Mouse (Mus musculus) hindbrain, embryonic 13.5 days (tissue): ENCODE results near the gene Ttc23. TPM values are rescaled to one million over a fixed set of nuclear protein-coding genes. Genes with fewer than 3 reads are reported as not detected.

Experiments
- ATAC-seq: fragments of 200-750 bp; cut with Nextera tagmentation; 2 replicates; pipeline ENCODE4 v1.8.0; 2017; ENCODE audit warnings: moderate TSS enrichment; ENCODE audit not compliant: low FRiP score
- H3K27ac ChIP-seq: fragments of 300-500 bp; sonication (generic); 2 replicates; pipeline ENCODE4 v1.5.1; 2015; ENCODE audit warnings: inconsistent platforms, mild to moderate bottlenecking, moderate library complexity
- H3K27me3 ChIP-seq: fragments of 300-500 bp; sonication (generic); 2 replicates; pipeline ENCODE4 v1.6.1; 2015; ENCODE audit warnings: mild to moderate bottlenecking, inconsistent platforms
- H3K36me3 ChIP-seq: fragments of 300-500 bp; sonication (generic); 2 replicates; pipeline ENCODE4 v1.6.1; 2015; ENCODE audit warnings: mild to moderate bottlenecking, inconsistent platforms
- H3K4me1 ChIP-seq: fragments of 300-500 bp; sonication (generic); replicated peaks from 2 replicates; pipeline ENCODE4 v1.6.1; 2015; ENCODE audit warnings: inconsistent platforms
- H3K4me2 ChIP-seq: fragments of 300-500 bp; sonication (generic); 2 replicates; pipeline ENCODE4 v1.6.1; 2015; ENCODE audit warnings: inconsistent platforms, mild to moderate bottlenecking, moderate library complexity
- H3K4me3 ChIP-seq: fragments of 300-500 bp; sonication (generic); 2 replicates; pipeline ENCODE4 v1.5.1; 2015; ENCODE audit warnings: mild to moderate bottlenecking, inconsistent platforms
- H3K9ac ChIP-seq: fragments of 300-500 bp; sonication (generic); 2 replicates; pipeline ENCODE4 v1.6.1; 2015; ENCODE audit warnings: mild to moderate bottlenecking, inconsistent platforms
- H3K9me3 ChIP-seq: fragments of 300-500 bp; sonication (generic); 2 replicates; pipeline ENCODE4 v1.6.1; 2016; ENCODE audit warnings: inconsistent platforms
- WGBS: fragments of 180-500 bp; shearing (Covaris S2); methylation state at CpG from one replicate; pipeline ENCODE4 v1.1.7; 2015; 5-methylcytosine and 5-hydroxymethylcytosine counted together
- polyA plus RNA-seq: library from polyadenylated mRNA; unstranded; fragments of >200 nt; fragmentation: Nextera tagmentation; extraction: Ambion mirVana; gene quantifications from 2 replicates; pipeline ENCODE4 v1.2.1, GENCODE M21; 2015

Gene Ttc23
- polyA plus RNA-seq, 1 experiment from 2014 or later = 12.2 TPM

- Histone ChIP-seq H3K4me1 (no peaks in the 10 kb centered on the region), H3K9ac (no peak overlapping the region), H3K27ac (no peak overlapping the region), H3K9me3 (no peaks in the 10 kb centered on the region), H3K4me2 (no peak overlapping the region), H3K4me3 (no peak overlapping the region), H3K36me3 (peaks cover 12% of the 10 kb centered on the region), H3K27me3 (no peaks in the 10 kb centered on the region)
- 78% methylated on average over 3 of the region's 3 CpGs for WGBS
- ATAC-seq = no peak
Observed at GRCm38 (mm10) chr7:67622151-67622550, 25.1 kb upstream of the Ttc23 start.

DNA sequence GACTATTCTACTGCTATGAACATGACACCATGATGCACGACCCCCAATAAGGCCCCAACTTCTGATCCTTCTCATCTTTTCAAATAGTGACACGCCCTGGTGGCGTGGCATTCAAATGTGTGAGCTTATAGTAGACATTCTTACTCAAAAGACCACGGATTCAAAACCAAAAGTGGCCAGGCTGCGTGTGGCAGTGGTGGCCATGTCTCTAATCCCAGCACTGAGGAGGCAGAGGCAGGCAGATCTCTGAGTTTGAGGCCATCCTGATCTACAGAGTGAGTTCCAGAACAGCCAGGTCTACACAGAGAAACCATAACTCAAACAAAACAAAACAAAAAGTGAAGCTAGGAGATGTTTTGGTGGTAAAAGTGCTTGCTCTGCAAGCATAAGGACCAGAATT, 20.5 kb upstream of the Ttc23 start:
- WGBS = 90% methylated on average over 5 of the region's 5 CpGs
- ATAC-seq = no peak
- Histone ChIP-seq H3K9ac (no peak overlapping the region), H3K9me3 (no peaks in the 10 kb centered on the region), H3K27me3 (no peaks in the 10 kb centered on the region), H3K4me2 (no peak overlapping the region), H3K4me1 (no peaks in the 10 kb centered on the region), H3K4me3 (no peak overlapping the region), H3K27ac (no peak overlapping the region), H3K36me3 (peaks cover 15% of the 10 kb centered on the region)

DNA sequence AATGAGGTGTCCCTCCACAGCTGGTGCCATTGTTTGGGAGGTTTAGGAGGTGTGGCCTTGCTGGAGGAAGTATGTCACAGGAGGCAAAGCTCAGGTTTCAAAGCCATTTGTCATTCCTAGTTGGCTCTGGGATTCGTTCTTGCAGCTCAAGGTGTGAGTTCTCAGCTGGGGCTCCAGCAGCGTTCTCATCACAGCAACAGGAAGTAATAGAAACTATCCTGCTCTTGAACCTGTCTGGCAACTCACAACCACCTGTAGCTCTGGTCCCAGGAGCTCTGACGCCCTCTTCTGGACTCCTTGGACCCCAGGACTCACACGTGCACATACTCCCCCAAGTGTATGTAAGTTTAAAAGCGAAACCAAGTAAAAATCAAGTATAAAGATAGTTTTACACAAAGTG, 17.5 kb upstream of the Ttc23 start:
- Histone ChIP-seq H3K9ac (no peak overlapping the region), H3K4me2 (no peak overlapping the region), H3K4me1 (no peaks in the 10 kb centered on the region), H3K36me3 (peaks cover 26% of the 10 kb centered on the region), H3K27me3 (no peaks in the 10 kb centered on the region), H3K27ac (no peak overlapping the region), H3K9me3 (0 out of 2 replicates have a peak, but pooled peaks cover 2% of the 10 kb centered on the region), H3K4me3 (no peak overlapping the region)
- WGBS = 49% methylated on average over 5 of the region's 5 CpGs
- ATAC-seq = no peak

GRCm38 (mm10) chr7:67630817-67631216, 16.4 kb upstream of the Ttc23 start:
- peak; percentile 54; the same call in 1 of the 2 replicates for ATAC-seq

GRCm38 (mm10) chr7:67632380-67632779, 14.8 kb upstream of the Ttc23 start:
- Histone ChIP-seq H3K4me3 (no peak overlapping the region), H3K9me3 (0 out of 2 replicates have a peak, but pooled peaks cover 2% of the 10 kb centered on the region), H3K27ac (no peak overlapping the region), H3K4me1 (no peaks in the 10 kb centered on the region), H3K4me2 (no peak overlapping the region), H3K9ac (no peak overlapping the region), H3K27me3 (no peaks in the 10 kb centered on the region), H3K36me3 (peaks cover 28% of the 10 kb centered on the region)
- ATAC-seq = no peak
- 85% methylated on average over 5 of the region's 5 CpGs for WGBS

More at GRCm38 (mm10) chr7:67630817-67631216, 16.4 kb upstream of the Ttc23 start:
- peaks cover 29% of the 10 kb centered on the region for H3K36me3 ChIP-seq
- H3K4me2 ChIP-seq = no peak overlapping the region
- no peaks in the 10 kb centered on the region for H3K27me3 ChIP-seq
- no peak overlapping the region for H3K9ac ChIP-seq
- no peak overlapping the region for H3K4me3 ChIP-seq
- H3K9me3 ChIP-seq = 0 out of 2 replicates have a peak, but pooled peaks cover 2% of the 10 kb centered on the region
- no peaks in the 10 kb centered on the region for H3K4me1 ChIP-seq
- H3K27ac ChIP-seq = no peak overlapping the region
- 15% methylated on average over 2 of the region's 2 CpGs for WGBS

DNA sequence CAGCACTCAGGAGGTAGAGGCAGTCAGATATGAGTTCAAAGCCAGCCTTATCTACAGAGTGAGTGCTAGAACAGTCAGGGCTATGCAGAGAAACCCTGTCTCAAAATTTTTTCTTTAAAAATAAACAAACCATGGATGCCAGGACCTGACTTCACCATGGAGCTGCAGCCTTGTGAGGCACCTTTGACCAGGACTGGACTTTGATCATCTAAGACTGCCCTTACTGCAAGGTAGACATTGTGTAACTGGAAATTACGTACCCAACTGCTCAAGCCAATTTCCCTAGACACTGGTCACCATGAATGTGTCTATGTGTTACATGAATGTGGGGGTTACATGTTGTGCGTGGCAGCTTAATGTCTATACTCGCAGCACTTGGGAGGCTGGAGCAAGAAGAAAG, 13.0 kb upstream of the Ttc23 start:
- Histone ChIP-seq H3K9ac (no peak overlapping the region), H3K9me3 (0 out of 2 replicates have a peak, but pooled peaks cover 2% of the 10 kb centered on the region), H3K4me1 (peaks cover 4% of the 10 kb centered on the region), H3K4me3 (no peak overlapping the region), H3K27me3 (no peaks in the 10 kb centered on the region), H3K27ac (no peak overlapping the region), H3K36me3 (peaks cover 22% of the 10 kb centered on the region), H3K4me2 (no peak overlapping the region)
- 98% methylated on average over 3 of the region's 3 CpGs for WGBS
- ATAC-seq = no peak

DNA sequence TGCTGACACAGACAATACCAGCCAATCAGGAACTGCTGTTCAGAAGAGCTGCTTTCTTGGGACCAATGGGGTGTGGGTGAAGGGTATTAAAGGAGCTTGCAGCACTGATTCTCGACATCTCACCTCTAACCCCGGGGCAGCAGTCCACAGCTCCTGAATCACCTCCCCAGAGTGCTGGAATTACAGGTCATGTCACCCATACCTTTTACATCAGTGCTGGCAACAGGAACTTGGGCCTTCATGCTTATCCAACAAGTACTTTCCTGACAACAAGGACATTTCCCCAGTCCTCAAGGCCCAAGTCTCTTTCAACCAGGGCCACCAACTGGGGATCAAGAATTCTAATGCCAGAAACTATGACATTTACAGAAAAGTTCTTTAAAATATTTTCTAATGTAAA, 11.0 kb upstream of the Ttc23 start:
- 59% methylated on average over 2 of the region's 2 CpGs for WGBS
- H3K4me3 ChIP-seq = no peak overlapping the region
- H3K27ac ChIP-seq = no peak overlapping the region
- no peak overlapping the region for H3K9ac ChIP-seq
- ATAC-seq = no peak
- H3K4me2 ChIP-seq = no peak overlapping the region
- H3K4me1 ChIP-seq = peaks cover 6% of the 10 kb centered on the region
- peaks cover 30% of the 10 kb centered on the region for H3K36me3 ChIP-seq
- no peaks in the 10 kb centered on the region for H3K27me3 ChIP-seq
- H3K9me3 ChIP-seq = 0 out of 2 replicates have a peak, but pooled peaks cover 2% of the 10 kb centered on the region

DNA sequence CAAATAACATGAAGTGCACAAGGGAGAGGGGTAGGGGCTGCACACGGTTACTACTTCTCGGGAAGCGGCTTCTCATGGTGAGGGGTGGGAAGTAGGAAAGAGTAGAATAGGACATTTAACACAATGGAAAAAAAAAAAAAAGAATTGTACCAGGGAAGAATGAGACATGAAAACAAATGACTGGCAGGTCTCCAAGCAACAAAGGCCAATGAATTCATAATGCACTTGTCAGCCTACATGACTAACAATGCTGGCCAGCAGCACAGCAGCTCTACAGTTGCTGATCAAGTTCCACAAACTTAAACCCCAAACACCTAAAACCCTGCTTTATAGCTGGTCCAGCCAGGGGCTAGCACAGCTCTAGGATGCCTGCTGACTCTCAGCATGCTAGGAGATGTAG, 8.2 kb upstream of the Ttc23 start:
- Histone ChIP-seq H3K9ac (no peak overlapping the region), H3K36me3 (peaks cover 26% of the 10 kb centered on the region), H3K4me2 (no peak overlapping the region), H3K4me1 (peaks cover 19% of the 10 kb centered on the region), H3K9me3 (no peaks in the 10 kb centered on the region), H3K4me3 (no peak overlapping the region), H3K27ac (no peak overlapping the region), H3K27me3 (no peaks in the 10 kb centered on the region)
- ATAC-seq = no peak
- 30% methylated on average over 3 of the region's 3 CpGs for WGBS

- Histone ChIP-seq H3K4me2 (no peak overlapping the region), H3K27ac (no peak overlapping the region), H3K4me1 (peaks cover 30% of the 10 kb centered on the region), H3K36me3 (peaks cover 8% of the 10 kb centered on the region), H3K27me3 (no peaks in the 10 kb centered on the region), H3K4me3 (no peak overlapping the region), H3K9ac (no peak overlapping the region), H3K9me3 (no peaks in the 10 kb centered on the region)
- no peak for ATAC-seq
- 93% methylated on average over 9 of the region's 9 CpGs for WGBS
Observed at GRCm38 (mm10) chr7:67642955-67643354, 4.3 kb upstream of the Ttc23 start.

DNA sequence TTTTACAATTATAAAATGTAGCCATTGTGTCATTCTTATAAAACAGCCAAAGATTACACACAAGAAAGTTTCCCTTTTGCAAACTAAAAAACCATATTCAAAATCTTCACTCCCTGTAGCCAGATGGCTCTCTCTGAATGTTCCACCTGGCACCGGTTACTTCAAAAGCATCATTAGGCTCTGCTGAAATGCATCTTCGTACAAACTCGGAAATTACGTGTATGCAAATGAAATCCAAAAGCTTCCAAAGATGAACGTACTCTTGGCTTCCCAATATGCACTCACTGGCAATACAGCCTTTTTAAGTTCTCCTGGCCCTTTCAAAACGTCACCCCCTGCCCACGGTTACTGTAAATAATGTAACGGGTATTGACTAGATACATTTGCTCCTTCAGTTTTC, 2.9 kb upstream of the Ttc23 start:
- Histone ChIP-seq H3K27me3 (no peaks in the 10 kb centered on the region), H3K27ac (no peak overlapping the region), H3K4me3 (peak overlapping the region; percentile 79), H3K9me3 (no peaks in the 10 kb centered on the region), H3K4me2 (peak overlapping the region; percentile 69), H3K4me1 (peaks cover 26% of the 10 kb centered on the region), H3K9ac (peak overlapping the region; percentile 88), H3K36me3 (peaks cover 8% of the 10 kb centered on the region)
- 48% methylated on average over 8 of the region's 8 CpGs for WGBS
- ATAC-seq = no peak

GRCm38 (mm10) chr7:67644833-67645680, 2.2 kb upstream of the Ttc23 start, which contains the start of gene Lrrc28:
Lrrc28 (minus strand) TSS chr7:67645268.
- H3K27me3 ChIP-seq = no peaks in the 10 kb centered on the region
- under 1% methylated on average over 55 of the region's 55 CpGs for WGBS
- peak within 1 kb of the TSS; percentile 79 for H3K4me3 ChIP-seq
- H3K9me3 ChIP-seq = no peaks in the 10 kb centered on the region
- peaks cover 8% of the 10 kb centered on the region for H3K36me3 ChIP-seq
- ATAC-seq = peak; percentile 99
- peak within 1 kb of the TSS; percentile 87 for H3K4me2 ChIP-seq
- H3K27ac ChIP-seq = peak within 1 kb of the TSS; percentile 95
- peaks cover 29% of the 10 kb centered on the region for H3K4me1 ChIP-seq
- peak within 1 kb of the TSS; percentile 88 for H3K9ac ChIP-seq

- peak; percentile 37 for ATAC-seq
Observed at GRCm38 (mm10) chr7:67645681-67646014, 1.6 kb upstream of the Ttc23 start.

GRCm38 (mm10) chr7:67646131-67646530, 1.1 kb upstream of the Ttc23 start:
- Histone ChIP-seq H3K36me3 (no peaks in the 10 kb centered on the region), H3K4me1 (peaks cover 30% of the 10 kb centered on the region), H3K4me2 (peak overlapping the region; percentile 87), H3K27me3 (no peaks in the 10 kb centered on the region), H3K4me3 (peak overlapping the region; percentile 79), H3K9me3 (no peaks in the 10 kb centered on the region), H3K27ac (peak overlapping the region; percentile 95), H3K9ac (peak overlapping the region; percentile 88)
- 6% methylated on average over 6 of the region's 6 CpGs for WGBS
- ATAC-seq = no peak

More at GRCm38 (mm10) chr7:67645681-67646014, 1.6 kb upstream of the Ttc23 start:
- Histone ChIP-seq H3K27ac (peak overlapping the region; percentile 95), H3K9me3 (no peaks in the 10 kb centered on the region), H3K4me2 (peak overlapping the region; percentile 87), H3K9ac (peak overlapping the region; percentile 88), H3K27me3 (no peaks in the 10 kb centered on the region), H3K4me3 (peak overlapping the region; percentile 79), H3K36me3 (peaks cover 4% of the 10 kb centered on the region), H3K4me1 (peaks cover 30% of the 10 kb centered on the region)
- under 1% methylated on average over 15 of the region's 15 CpGs for WGBS
